Mouse (Mus musculus) kidney, adult 2 months (tissue): ENCODE measurements around the gene Rrbp1. TPM values are rescaled to one million over a fixed set of nuclear protein-coding genes. Genes with fewer than 3 reads are reported as not detected.
A peak's percentile ranks its signal among the peaks of the same experiment; 100 is the strongest.

Source experiments
- DNase-seq: peaks from one replicate; pipeline ENCODE4 v3.0.0; 2021
- H3K27ac ChIP-seq: fragments of 200-500 bp; 2 replicates; pipeline ENCODE4 v1.5.1; 2012; ENCODE audit warnings: low read depth, low read length, control low read depth, inconsistent platforms; ENCODE audit not compliant: insufficient read depth
- H3K27me3 ChIP-seq: fragments of 200-500 bp; replicated peaks from 2 replicates; pipeline ENCODE4 v1.6.1; 2012; ENCODE audit warnings: mild to moderate bottlenecking, moderate library complexity, low read length, inconsistent platforms; ENCODE audit not compliant: control insufficient read depth, insufficient read depth
- H3K36me3 ChIP-seq: fragments of 200-500 bp; 2 replicates; pipeline ENCODE4 v1.6.1; 2012; ENCODE audit warnings: mild to moderate bottlenecking, moderate library complexity, low read length, inconsistent platforms; ENCODE audit not compliant: control insufficient read depth, insufficient read depth
- H3K4me1 ChIP-seq: fragments of 200-500 bp; 2 replicates; pipeline ENCODE4 v1.6.1; 2011; ENCODE audit warnings: low read length; ENCODE audit not compliant: control insufficient read depth, insufficient read depth
- H3K4me3 ChIP-seq: fragments of 200-500 bp; 2 replicates; pipeline ENCODE4 v1.5.1; 2011; ENCODE audit warnings: mild to moderate bottlenecking, low read depth, low read length, control low read depth; ENCODE audit not compliant: insufficient read depth
- CTCF ChIP-seq: fragments of 200-500 bp; conservative IDR thresholded peaks from 2 replicates; pipeline ENCODE4 v1.5.1; 2011; ENCODE audit warnings: low read depth, mild to moderate bottlenecking, control low read depth, low read length, moderate library complexity, mixed read lengths; ENCODE audit not compliant: insufficient read depth, insufficient read length
- POLR2A ChIP-seq: fragments of 200-500 bp; IDR thresholded peaks from one replicate; pipeline ENCODE4 v1.6.1; 2011; ENCODE audit warnings: low read depth, low read length, control low read depth
- WGBS: fragments of 180-500 bp; shearing (Covaris S2); methylation state at CpG from one replicate; pipeline ENCODE4 v1.1.7; 2018; 5-methylcytosine and 5-hydroxymethylcytosine counted together
- polyA plus RNA-seq: library from polyadenylated mRNA; depleted of rRNA; stranded (reverse); fragments of >200 nt; gene quantifications from 2 replicates; pipeline ENCODE4 v1.2.3, GENCODE M21; 2012

Gene Rrbp1
- polyA plus RNA-seq, 1 experiment, result 69.2 TPM

- no peaks in the 10 kb centered on the region for H3K4me1 ChIP-seq
- no peaks in the 10 kb centered on the region for H3K27me3 ChIP-seq
- H3K4me3 ChIP-seq, result no peak overlapping the region
- WGBS, result 92% methylated on average over 5 of the region's 5 CpGs
- no peak overlapping the region for H3K27ac ChIP-seq
- H3K36me3 ChIP-seq, result no peaks in the 10 kb centered on the region; the same call in 1 of the 2 replicates
- TF ChIP-seq POLR2A, result no peak
- TF ChIP-seq CTCF, result no peak
- DNase-seq, result no peak
Observed at GRCm38 (mm10) chr2:143975146-143975649, 35.9 kb downstream of the Rrbp1 start.

- Histone ChIP-seq H3K36me3 (no peaks in the 10 kb centered on the region; the same call in 1 of the 2 replicates), H3K4me3 (no peak overlapping the region)
- 93% methylated on average over 7 of the region's 7 CpGs for WGBS
Observed at GRCm38 (mm10) chr2:143973161-143973560, 37.9 kb downstream of the Rrbp1 start.

GRCm38 (mm10) chr2:143971887-143972286 lies 39.2 kb downstream of the Rrbp1 start:
- H3K4me1 ChIP-seq, result no peaks in the 10 kb centered on the region
- DNase-seq, result no peak
- TF ChIP-seq POLR2A, result no peak
- TF ChIP-seq CTCF, result no peak
- no peak overlapping the region for H3K27ac ChIP-seq
- no peak overlapping the region for H3K4me3 ChIP-seq
- WGBS, result 84% methylated on average over 2 of the region's 2 CpGs
- no peaks in the 10 kb centered on the region for H3K27me3 ChIP-seq
- H3K36me3 ChIP-seq, result no peaks in the 10 kb centered on the region; the same call in 1 of the 2 replicates

More at GRCm38 (mm10) chr2:143973161-143973560, 37.9 kb downstream of the Rrbp1 start:
- DNase-seq, result no peak
- TF ChIP-seq POLR2A, result no peak
- TF ChIP-seq CTCF, result no peak
- Histone ChIP-seq H3K4me1 (no peaks in the 10 kb centered on the region), H3K27me3 (no peaks in the 10 kb centered on the region), H3K27ac (no peak overlapping the region)

- H3K27ac ChIP-seq, result no peak overlapping the region
- 58% methylated on average over 2 of the region's 2 CpGs for WGBS
- no peaks in the 10 kb centered on the region for H3K27me3 ChIP-seq
- H3K4me1 ChIP-seq, result no peaks in the 10 kb centered on the region
- DNase-seq, result no peak
- no peak for TF ChIP-seq POLR2A
- no peak for TF ChIP-seq CTCF
- H3K4me3 ChIP-seq, result no peak overlapping the region
- H3K36me3 ChIP-seq, result no peaks in the 10 kb centered on the region; the same call in 1 of the 2 replicates
Observed at GRCm38 (mm10) chr2:143970841-143971240, 40.2 kb downstream of the Rrbp1 start.

GRCm38 (mm10) chr2:143969260-143969659 lies 41.8 kb downstream of the Rrbp1 start:
- no peak for DNase-seq
- WGBS, result 89% methylated on average over 7 of the region's 7 CpGs
- TF ChIP-seq POLR2A (no peak), CTCF (no peak)
- no peak overlapping the region for H3K27ac ChIP-seq
- no peaks in the 10 kb centered on the region for H3K4me1 ChIP-seq
- no peak overlapping the region for H3K4me3 ChIP-seq
- peaks cover 7% of the 10 kb centered on the region for H3K36me3 ChIP-seq
- no peaks in the 10 kb centered on the region for H3K27me3 ChIP-seq

GRCm38 (mm10) chr2:143963318-143963717 lies 47.7 kb downstream of the Rrbp1 start:
- Histone ChIP-seq H3K27ac (no peak overlapping the region), H3K4me3 (no peak overlapping the region), H3K27me3 (no peaks in the 10 kb centered on the region), H3K36me3 (peaks cover 22% of the 10 kb centered on the region), H3K4me1 (no peaks in the 10 kb centered on the region)
- no peak for DNase-seq
- TF ChIP-seq POLR2A (no peak), CTCF (no peak)
- 97% methylated on average over 1 of the region's 1 CpGs for WGBS

- no peak for DNase-seq
- no peaks in the 10 kb centered on the region for H3K4me1 ChIP-seq
- no peak for TF ChIP-seq CTCF
- TF ChIP-seq POLR2A, result no peak
- no peak overlapping the region for H3K4me3 ChIP-seq
- 96% methylated on average over 5 of the region's 5 CpGs for WGBS
- H3K36me3 ChIP-seq, result peaks cover 22% of the 10 kb centered on the region
- no peak overlapping the region for H3K27ac ChIP-seq
- no peaks in the 10 kb centered on the region for H3K27me3 ChIP-seq
Observed at GRCm38 (mm10) chr2:143962192-143962591, 48.9 kb downstream of the Rrbp1 start.

- peaks cover 8% of the 10 kb centered on the region; the same call in 1 of the 2 replicates for H3K4me1 ChIP-seq
- peak; percentile 66 for DNase-seq
- no peak for TF ChIP-seq POLR2A
- WGBS, result 61% methylated on average over 4 of the region's 4 CpGs
- H3K4me3 ChIP-seq, result no peak overlapping the region
- peak overlapping the region; percentile 7; the same call in 1 of the 2 replicates for H3K27ac ChIP-seq
- no peaks in the 10 kb centered on the region for H3K36me3 ChIP-seq
- H3K27me3 ChIP-seq, result no peaks in the 10 kb centered on the region
Observed at GRCm38 (mm10) chr2:143955746-143956145, 55.3 kb downstream of the Rrbp1 start.
